Mouse (Mus musculus) B cell, adult 2 months (primary cell): ENCODE measurements around the gene Mvd.

Source experiments
- DNase-seq, 2 experiments: peaks; one replicate each; pipeline ENCODE4 v3.0.0; 2022

The Mvd gene

GRCm38 (mm10) chr8:122454409-122454808 is 11.2 kb upstream of the Mvd start:
- DNase-seq, result no peak

GRCm38 (mm10) chr8:122452154-122452553 is 8.9 kb upstream of the Mvd start:
- no peak for DNase-seq

- DNase-seq, result no peak
Measured at GRCm38 (mm10) chr8:122451161-122451703, 8.0 kb upstream of the Mvd start.

- no peak for DNase-seq
Measured at GRCm38 (mm10) chr8:122445203-122445602, 2.0 kb upstream of the Mvd start.

- peak; percentile 52 to 53 for DNase-seq
Measured at GRCm38 (mm10) chr8:122444058-122444748, 981 bp upstream of the Mvd start.

GRCm38 (mm10) chr8:122442781-122443180 is 441 bp downstream of the Mvd start:
- DNase-seq, result no peak

GRCm38 (mm10) chr8:122442356-122442755 is 866 bp downstream of the Mvd start:
- DNase-seq, result no peak

- DNase-seq, result no peak
Measured at GRCm38 (mm10) chr8:122441326-122441725, 1.9 kb downstream of the Mvd start.

GRCm38 (mm10) chr8:122439336-122439735 is 3.9 kb downstream of the Mvd start:
- DNase-seq, result no peak

- DNase-seq, result no peak
Measured at GRCm38 (mm10) chr8:122437708-122438331, 5.4 kb downstream of the Mvd start.

- DNase-seq, result no peak
Measured at GRCm38 (mm10) chr8:122436586-122437125, 6.6 kb downstream of the Mvd start.

- DNase-seq, result no peak
Measured at GRCm38 (mm10) chr8:122436146-122436545, 7.1 kb downstream of the Mvd start.

GRCm38 (mm10) chr8:122435375-122435774 is 7.8 kb downstream of the Mvd start:
- DNase-seq, result peak; percentile 63 to 66

GRCm38 (mm10) chr8:122433269-122433905 is 9.8 kb downstream of the Mvd start:
- DNase-seq, result no peak

- DNase-seq, result peak; percentile 93 to 94
Measured at GRCm38 (mm10) chr8:122432443-122433268, 10.6 kb downstream of the Mvd start, which contains the start of gene Cyba. Gene Cyba, minus strand, starts transcription at chr8:122432930.

GRCm38 (mm10) chr8:122431694-122432442 is 11.4 kb downstream of the Mvd start:
- DNase-seq, result peak; percentile 58

GRCm38 (mm10) chr8:122430646-122431045 is 12.6 kb downstream of the Mvd start:
- no peak for DNase-seq

- DNase-seq, result peak; percentile 84 to 86
Measured at GRCm38 (mm10) chr8:122430058-122430636, 13.1 kb downstream of the Mvd start.

- DNase-seq, result peak; percentile 63 to 72
Measured at GRCm38 (mm10) chr8:122428163-122428562, 15.1 kb downstream of the Mvd start.

GRCm38 (mm10) chr8:122427607-122428006 is 15.6 kb downstream of the Mvd start:
- DNase-seq, result no peak

GRCm38 (mm10) chr8:122426145-122426544 is 17.1 kb downstream of the Mvd start:
- no peak for DNase-seq
